Mouse (Mus musculus) testis, adult 2 months (tissue): ENCODE data around the gene Socs7. TPM values are rescaled to one million over a fixed set of nuclear protein-coding genes. Genes with fewer than 3 reads are reported as not detected.
A peak's percentile ranks its signal among the peaks of the same experiment; 100 is the strongest.

Experiments used
- H3K27ac ChIP-seq: fragments of 200-500 bp; 2 replicates; pipeline ENCODE4 v1.5.1; 2012; ENCODE audit warnings: low read depth, low read length; ENCODE audit not compliant: control insufficient read depth, insufficient read depth
- H3K27me3 ChIP-seq: fragments of 200-500 bp; 2 replicates; pipeline ENCODE4 v1.6.1; 2012; ENCODE audit warnings: mild to moderate bottlenecking, low read length, moderate library complexity; ENCODE audit not compliant: control insufficient read depth, insufficient read depth
- H3K36me3 ChIP-seq: fragments of 200-500 bp; 2 replicates; pipeline ENCODE4 v1.6.1; 2012; ENCODE audit warnings: mild to moderate bottlenecking, low read length; ENCODE audit not compliant: control insufficient read depth, insufficient read depth
- H3K4me1 ChIP-seq: fragments of 200-500 bp; 2 replicates; pipeline ENCODE4 v1.6.1; 2012; ENCODE audit warnings: low read length; ENCODE audit not compliant: control insufficient read depth, insufficient read depth
- H3K4me3 ChIP-seq: fragments of 200-500 bp; 2 replicates; pipeline ENCODE4 v1.5.1; 2012; ENCODE audit warnings: low read depth, mild to moderate bottlenecking, low read length, moderate library complexity, mixed read lengths; ENCODE audit not compliant: control insufficient read depth
- CTCF ChIP-seq: fragments of 200-500 bp; IDR thresholded peaks from 2 replicates; pipeline ENCODE4 v1.5.1; 2012; ENCODE audit warnings: low read depth, mild to moderate bottlenecking, inconsistent platforms, low read length, moderate library complexity; ENCODE audit not compliant: control insufficient read depth, insufficient read depth, insufficient replicate concordance
- POLR2A ChIP-seq: fragments of 200-500 bp; IDR thresholded peaks from 2 replicates; pipeline ENCODE4 v1.6.1; 2012; ENCODE audit warnings: low read depth, mild to moderate bottlenecking, inconsistent platforms, low read length, moderate library complexity; ENCODE audit not compliant: control insufficient read depth
- polyA plus RNA-seq: library from polyadenylated mRNA; depleted of rRNA; stranded (reverse); fragments of >200 nt; gene quantifications from 2 replicates; pipeline ENCODE4 v1.2.3, GENCODE M21; 2012

Gene Socs7
- polyA plus RNA-seq, 1 experiment, result 90.3 TPM

- Histone ChIP-seq H3K4me3 (no peak overlapping the region), H3K4me1 (no peaks in the 10 kb centered on the region), H3K27me3 (no peaks in the 10 kb centered on the region), H3K36me3 (peaks cover 1% of the 10 kb centered on the region; the same call in 1 of the 2 replicates), H3K27ac (no peak overlapping the region)
- TF ChIP-seq POLR2A (no peak), CTCF (no peak)
Observed at GRCm38 (mm10) chr11:97393658-97394057, 31.3 kb downstream of the Socs7 start.

DNA sequence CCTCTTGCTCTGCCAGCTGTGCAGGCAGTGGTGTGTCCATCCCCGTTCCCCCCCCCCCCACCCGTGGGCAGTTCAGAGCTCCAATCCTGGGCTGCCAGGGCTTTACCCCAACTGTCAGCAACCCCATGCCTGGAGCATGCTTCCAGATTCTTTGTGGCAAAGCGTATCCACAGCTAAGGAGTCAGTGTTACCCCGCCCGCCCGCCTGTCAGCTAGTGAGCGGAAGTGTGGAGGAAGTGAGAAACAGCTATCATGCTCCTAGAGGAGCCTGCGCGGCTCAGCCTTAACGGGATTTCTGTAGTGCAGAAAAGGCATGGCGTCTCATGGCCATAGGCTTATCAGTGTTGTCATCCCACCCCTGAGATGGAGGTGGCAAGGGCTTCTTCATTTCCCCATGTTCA, 31.8 kb downstream of the Socs7 start:
- Histone ChIP-seq H3K4me3 (no peak overlapping the region), H3K27ac (no peak overlapping the region), H3K27me3 (no peaks in the 10 kb centered on the region), H3K4me1 (no peaks in the 10 kb centered on the region), H3K36me3 (peaks cover 1% of the 10 kb centered on the region; the same call in 1 of the 2 replicates)
- TF ChIP-seq CTCF, result no peak
- TF ChIP-seq POLR2A, result no peak

- Histone ChIP-seq H3K4me3 (no peak overlapping the region), H3K27ac (no peak overlapping the region), H3K27me3 (no peaks in the 10 kb centered on the region), H3K4me1 (peaks cover 9% of the 10 kb centered on the region), H3K36me3 (no peaks in the 10 kb centered on the region)
- TF ChIP-seq CTCF (no peak), POLR2A (no peak)
Observed at GRCm38 (mm10) chr11:97398506-97398905, 36.2 kb downstream of the Socs7 start.

DNA sequence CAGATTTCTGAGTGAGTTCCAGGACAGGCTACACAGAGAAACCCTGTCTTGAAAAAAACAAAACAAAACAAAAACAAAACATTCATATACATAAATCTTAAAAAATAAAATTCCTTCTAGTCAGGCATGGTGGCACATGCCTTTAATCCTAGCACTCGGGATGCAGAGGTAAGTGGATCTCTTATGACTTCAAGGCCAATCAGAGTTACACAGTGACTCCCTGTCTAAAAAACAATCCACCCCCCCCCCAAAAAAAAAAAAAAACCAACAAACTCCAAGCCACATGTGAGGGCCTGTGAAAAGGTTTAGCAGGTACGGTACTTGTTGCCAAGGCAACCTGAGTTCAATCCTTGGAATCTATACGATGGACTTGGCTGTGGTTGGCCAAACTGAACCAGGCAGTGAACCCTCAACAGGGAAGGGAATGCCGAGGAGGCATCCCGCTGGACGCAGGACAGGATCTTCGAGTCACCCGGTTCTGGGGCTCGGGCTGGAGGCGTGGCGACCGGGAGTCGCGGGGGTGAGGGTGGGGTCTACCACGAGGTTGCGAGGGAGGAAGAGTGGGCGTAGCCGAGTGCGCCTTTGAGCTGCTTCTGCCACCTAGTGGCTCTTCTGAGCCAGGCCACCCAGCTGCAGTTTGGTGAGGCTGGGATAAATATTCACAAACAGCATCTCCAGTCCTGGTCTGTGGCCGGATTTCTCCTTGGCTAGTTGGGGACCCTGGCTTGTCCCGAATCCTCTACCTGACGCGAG, 37.8 kb downstream of the Socs7 start:
- peaks cover 24% of the 10 kb centered on the region for H3K4me1 ChIP-seq
- no peak overlapping the region; the same call in 1 of the 2 replicates for H3K27ac ChIP-seq
- H3K36me3 ChIP-seq, result no peaks in the 10 kb centered on the region
- no peaks in the 10 kb centered on the region for H3K27me3 ChIP-seq
- TF ChIP-seq POLR2A, result 0 out of 2 replicates have a peak, but pooled peaks have one; percentile 21
- TF ChIP-seq CTCF, result peak; percentile 88; the same call in 1 of the 2 replicates
- H3K4me3 ChIP-seq, result peak overlapping the region; percentile 83

- Histone ChIP-seq H3K4me3 (no peak overlapping the region; the same call in 1 of the 2 replicates), H3K36me3 (no peaks in the 10 kb centered on the region), H3K27ac (no peak overlapping the region), H3K27me3 (no peaks in the 10 kb centered on the region), H3K4me1 (peaks cover 33% of the 10 kb centered on the region)
- TF ChIP-seq CTCF (no peak), POLR2A (no peak)
Observed at GRCm38 (mm10) chr11:97401082-97401481, 38.7 kb downstream of the Socs7 start.

DNA sequence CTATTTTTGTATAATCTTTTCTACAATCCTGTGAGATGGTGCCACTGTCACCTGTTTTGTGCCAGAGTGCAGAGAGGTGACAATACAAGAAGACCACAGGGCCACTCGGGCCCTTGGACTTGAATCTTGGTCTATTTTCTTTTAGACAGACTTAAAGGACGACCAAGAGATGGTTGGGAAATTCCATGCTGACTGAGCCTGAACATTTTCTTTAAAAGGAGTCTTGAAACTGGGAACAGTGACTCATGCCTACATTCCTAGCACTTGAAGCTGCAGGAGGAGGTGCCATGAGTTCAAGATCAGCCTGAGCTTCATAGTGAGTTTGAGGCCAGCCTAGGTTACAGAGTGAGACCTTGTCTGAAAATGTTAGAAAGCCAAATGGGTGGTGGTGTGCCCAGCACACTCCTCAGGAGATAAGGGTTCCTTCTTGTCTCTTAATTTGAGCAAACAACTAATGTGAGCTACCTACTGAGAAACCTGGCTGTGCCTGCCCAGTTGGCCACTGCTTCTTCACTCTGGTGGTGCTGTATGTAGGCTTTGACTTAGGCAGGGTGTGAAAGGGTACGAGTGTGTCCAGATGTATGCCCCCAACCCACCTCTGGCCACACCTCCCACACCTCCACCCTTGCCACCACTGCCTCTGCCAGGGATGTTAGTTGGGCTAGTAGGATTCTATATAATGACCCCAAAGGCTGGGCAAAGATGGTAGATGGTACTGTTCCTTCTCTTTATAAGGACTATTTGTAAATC, 39.5 kb downstream of the Socs7 start:
- TF ChIP-seq POLR2A (no peak), CTCF (no peak)
- no peaks in the 10 kb centered on the region for H3K36me3 ChIP-seq
- peaks cover 33% of the 10 kb centered on the region for H3K4me1 ChIP-seq
- H3K4me3 ChIP-seq, result no peak overlapping the region
- H3K27me3 ChIP-seq, result no peaks in the 10 kb centered on the region
- H3K27ac ChIP-seq, result no peak overlapping the region

DNA sequence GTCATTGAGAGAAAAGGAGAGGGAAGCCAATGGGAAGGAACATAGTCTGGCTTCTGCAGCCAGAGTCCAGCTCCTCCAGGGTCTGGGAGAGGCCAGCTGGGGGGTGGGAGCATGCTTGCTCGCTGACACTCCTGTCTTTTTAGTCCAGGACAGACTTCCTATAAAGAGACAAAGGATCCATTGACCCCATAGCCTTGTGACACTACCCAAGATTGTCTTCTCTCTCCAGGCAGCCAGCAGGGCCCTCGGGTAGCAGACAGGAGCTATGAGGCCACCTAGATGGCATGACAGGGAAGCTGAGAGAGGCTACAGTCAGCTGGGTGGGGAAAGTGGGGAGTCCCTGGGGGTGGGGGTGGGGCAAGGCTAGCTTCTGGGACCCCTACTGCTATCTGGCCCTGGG, 40.4 kb downstream of the Socs7 start:
- TF ChIP-seq CTCF (no peak), POLR2A (no peak)
- Histone ChIP-seq H3K4me3 (no peak overlapping the region), H3K36me3 (no peaks in the 10 kb centered on the region), H3K27ac (no peak overlapping the region), H3K27me3 (no peaks in the 10 kb centered on the region), H3K4me1 (peaks cover 33% of the 10 kb centered on the region)
